Mouse (Mus musculus) cerebellum, adult 11 months (tissue): ENCODE data around the gene Hypm.

Source experiments
- DNase-seq: peaks from one replicate; pipeline ENCODE4 v3.0.0; 2022

Hypm gene

GRCm38 (mm10) chrX:9846628-9847027, at the start of gene Hypm:
Hypm (plus strand) TSS chrX:9846928.
- no peak for DNase-seq

DNA sequence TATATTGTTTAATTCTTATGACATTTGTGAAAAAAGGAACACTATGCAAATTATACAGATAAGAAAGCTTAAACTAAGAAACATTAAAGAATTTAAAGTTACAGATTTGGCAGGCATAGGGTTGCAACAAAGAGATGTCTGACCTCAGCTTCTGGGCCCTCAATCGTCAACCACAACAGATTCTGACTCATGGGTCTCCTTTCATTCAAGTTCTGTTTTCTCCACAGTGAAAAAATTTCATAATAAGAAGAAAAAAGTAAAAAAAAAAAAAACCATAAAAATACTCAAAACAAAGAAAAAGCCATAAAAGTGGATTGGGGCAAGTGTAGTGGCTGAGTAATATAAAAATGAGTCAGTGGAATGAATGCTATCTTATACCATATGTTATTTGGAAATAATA, 36.6 kb upstream of the Hypm start:
- DNase-seq, result no peak

GRCm38 (mm10) chrX:9812469-9812868, 34.3 kb upstream of the Hypm start:
- DNase-seq, result no peak

- no peak for DNase-seq
Observed at GRCm38 (mm10) chrX:9834779-9835178, 11.9 kb upstream of the Hypm start.

DNA sequence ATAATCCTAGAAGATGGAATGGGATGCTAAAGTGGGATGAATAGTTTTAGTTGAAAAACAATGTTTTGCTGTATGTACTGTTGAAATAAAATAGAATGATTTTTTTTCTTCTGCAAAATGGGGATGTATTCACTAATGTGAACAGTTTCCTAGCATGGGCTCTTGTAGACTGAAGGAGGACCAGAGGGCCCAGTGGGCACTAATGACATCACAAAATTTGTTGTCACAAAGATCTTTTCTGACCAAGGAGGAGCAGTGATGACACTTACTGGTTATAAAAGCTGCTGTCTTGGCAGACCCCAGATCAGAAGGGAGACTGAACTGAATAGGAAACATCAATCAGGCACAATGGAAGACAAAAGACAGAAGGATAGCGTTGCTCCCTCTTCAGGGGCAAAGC, 2.7 kb downstream of the Hypm start, which contains the start of gene H2al3:
Gene H2al3, plus strand, starts transcription at position 301 of the 400 bp plus-strand sequence.
- no peak for DNase-seq

GRCm38 (mm10) chrX:9861859-9862258, 15.1 kb downstream of the Hypm start:
- DNase-seq, result no peak

- no peak for DNase-seq
Observed at GRCm38 (mm10) chrX:9875519-9875918, 28.8 kb downstream of the Hypm start.

DNA sequence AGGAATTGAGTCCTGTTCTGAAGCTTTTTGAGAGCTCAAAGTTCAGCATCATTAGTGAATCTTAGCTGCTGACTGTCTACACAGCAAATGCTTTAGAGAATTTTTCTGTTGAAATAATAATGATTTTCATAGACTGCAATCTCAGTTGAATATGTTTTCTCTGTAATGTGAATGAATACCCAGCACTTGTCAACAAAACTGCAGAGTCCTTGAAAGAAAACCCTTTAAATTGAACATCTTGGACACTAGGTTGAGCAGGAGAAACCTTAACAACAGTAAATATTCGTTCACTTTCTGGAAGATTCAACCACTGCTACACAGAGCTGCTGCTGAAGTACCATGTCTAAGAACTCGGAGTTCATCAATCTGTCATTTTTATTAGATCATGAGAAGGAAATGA, 38.6 kb downstream of the Hypm start, which contains the start of gene Sytl5:
Gene Sytl5, plus strand, starts transcription at position 301 of the 400 bp plus-strand sequence.
- DNase-seq, result no peak
